Mouse (Mus musculus) heart, adult 11 months (tissue): ENCODE data around the gene Hemgn.

Source experiments
- DNase-seq: peaks from one replicate; pipeline ENCODE4 v3.0.0; 2022

Hemgn gene

DNA sequence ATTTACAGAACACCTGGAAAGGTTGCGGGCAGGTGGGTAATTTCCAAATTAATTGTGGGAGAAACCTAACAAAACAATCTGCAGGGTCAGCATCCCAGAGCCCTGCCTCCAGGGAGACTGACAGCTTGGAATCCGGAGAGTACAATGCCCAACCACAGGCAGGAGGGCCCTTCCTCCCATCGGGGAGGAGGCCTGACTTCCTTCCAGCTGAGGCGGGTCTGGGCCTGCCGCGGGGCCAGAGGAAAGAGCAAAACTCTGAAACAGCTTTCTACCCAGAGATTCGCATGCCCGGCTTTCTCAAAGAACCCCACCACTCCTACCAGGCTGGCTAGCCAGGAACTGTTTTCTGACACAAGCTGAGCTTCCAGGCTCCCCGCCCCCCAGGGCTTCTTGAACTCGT lies 60.3 kb downstream of the Hemgn start:
- DNase-seq, result no peak

DNA sequence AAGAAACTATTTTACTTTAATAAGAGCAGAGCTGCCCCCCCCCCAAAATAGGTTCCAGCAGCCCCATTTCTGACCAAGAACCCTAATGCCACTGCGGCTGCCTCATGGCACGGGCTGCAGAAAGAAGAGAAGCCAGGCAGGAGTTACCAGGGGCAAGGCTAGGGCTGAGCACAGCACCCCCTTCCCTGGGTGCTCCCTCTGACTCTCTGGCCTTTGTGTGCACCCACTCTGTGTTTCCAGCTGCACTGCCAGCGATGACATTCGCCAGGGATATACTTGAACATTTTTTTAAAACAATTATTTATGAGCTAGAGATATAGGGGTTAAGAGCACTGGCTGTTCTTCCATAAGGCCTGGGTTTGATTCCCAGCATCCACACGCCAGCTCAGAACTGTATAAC lies 63.8 kb downstream of the Hemgn start:
- DNase-seq, result no peak

DNA sequence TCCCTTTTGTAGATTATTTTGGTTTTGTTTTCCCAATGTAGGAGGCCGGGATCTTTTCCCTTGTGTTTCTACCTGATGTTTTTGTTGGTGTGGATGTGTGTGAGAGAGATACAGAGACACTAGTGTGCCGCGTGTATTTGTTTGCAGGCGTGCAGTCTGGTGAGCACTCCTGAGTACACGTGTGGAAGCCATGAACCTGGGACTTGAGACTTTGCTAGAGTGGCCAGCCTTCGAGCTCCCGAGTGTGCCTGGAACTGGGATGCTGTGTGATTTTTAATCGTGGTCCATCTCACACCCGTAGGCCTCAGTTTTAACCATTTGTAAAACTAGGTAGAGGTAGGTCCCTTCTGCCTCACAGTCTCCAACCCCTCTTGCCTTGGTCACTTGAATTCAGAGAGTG lies 64.4 kb downstream of the Hemgn start:
- no peak for DNase-seq

DNA sequence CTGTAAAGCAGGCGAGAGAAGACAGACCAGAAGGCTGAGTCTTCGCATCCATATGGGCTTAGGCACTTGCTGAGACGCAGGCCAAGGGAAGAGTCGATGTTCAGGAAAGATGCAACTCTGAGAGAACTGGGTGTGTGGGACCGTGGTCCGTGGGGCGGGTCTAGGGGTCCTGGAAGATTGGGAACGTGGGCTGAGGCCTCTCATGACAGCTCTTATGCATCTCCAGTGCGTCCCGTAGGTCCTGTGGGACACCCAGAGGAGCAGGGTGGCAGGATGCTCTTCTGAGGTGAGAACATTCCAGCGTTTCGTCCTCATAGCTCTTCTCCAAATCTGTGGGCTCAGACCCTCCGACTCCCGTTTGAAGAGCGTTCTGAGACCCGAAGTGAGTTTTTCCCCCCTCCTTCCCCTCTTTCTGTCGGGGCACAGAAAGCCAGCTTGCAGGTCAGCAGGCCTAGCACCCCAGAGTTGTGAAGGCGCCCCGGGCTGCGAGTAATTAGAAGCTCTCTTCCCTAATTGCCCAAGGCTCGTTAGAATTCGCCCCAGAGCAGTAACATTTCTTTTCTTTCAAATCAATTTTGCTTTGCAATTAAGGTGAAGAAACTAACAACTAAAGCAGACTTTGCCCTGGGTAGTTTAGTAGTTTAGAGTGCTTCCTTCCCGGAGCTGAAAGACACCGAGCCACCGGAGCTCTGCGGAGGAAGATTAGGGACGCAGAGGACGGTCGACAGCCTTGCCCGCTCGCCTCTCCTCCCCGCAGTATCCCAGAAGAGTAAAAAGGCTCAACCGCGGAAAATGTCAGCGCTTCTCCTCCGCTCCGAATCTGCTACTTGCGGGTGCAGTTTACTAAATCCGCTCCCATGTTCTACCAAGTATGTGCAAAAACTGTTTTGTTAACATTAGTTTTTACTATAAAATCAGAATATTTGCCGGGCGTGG lies 65.5 kb downstream of the Hemgn start:
- no peak for DNase-seq

DNA sequence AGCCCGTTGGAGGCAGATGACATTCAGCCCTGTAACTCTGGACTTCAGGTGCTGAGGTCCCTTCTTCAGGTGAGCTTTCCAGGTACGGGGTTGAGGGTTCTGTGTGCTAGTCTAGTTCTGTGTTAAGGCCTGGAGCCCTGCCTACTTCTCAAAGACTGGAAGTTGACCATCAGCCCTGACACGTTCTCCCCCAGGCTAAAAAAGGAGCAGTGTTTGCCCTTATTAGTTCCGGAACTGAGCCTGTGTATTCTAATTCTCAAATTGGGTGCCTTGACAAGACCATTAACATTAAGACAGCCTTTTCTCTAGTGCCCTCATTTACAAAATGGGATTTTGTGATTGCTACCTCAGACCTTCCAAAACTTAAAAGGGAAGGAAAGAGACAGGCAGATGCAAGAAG lies 66.2 kb downstream of the Hemgn start:
- DNase-seq, result no peak

DNA sequence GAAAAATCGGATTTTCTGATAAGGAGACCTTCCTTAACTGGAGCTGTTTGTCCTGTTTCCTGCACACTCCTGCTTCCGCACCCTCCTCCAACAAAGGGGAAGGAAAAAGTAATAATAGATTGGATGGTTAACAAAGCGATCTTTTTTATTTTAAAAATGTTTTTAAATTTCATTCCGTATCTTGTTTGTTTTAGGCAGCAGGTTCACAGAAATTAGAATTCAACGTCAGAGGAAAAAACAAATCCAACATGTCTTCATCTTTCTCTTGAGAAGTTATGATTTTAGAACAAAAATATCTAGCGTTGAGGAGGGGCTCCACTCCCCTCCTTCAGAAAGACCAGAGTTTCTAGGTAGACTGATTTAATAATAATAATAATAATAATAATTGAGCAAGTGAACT lies 67.1 kb downstream of the Hemgn start:
- no peak for DNase-seq

DNA sequence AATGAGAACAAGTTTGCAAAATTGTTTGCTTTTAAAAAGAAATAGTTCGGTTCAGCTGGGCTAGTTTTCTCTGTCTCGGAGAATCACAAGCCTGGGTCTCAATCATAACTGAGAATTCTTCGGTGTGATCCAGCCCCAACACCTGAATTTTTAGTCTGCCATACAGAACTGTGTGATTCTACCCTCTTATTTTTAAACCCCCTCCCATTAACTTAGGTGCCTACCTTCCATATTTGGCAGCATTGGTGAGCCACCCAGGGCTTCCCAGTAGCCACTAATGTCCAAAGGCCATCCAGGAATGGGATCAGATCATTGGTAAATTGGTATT lies 67.6 kb downstream of the Hemgn start:
- no peak for DNase-seq

DNA sequence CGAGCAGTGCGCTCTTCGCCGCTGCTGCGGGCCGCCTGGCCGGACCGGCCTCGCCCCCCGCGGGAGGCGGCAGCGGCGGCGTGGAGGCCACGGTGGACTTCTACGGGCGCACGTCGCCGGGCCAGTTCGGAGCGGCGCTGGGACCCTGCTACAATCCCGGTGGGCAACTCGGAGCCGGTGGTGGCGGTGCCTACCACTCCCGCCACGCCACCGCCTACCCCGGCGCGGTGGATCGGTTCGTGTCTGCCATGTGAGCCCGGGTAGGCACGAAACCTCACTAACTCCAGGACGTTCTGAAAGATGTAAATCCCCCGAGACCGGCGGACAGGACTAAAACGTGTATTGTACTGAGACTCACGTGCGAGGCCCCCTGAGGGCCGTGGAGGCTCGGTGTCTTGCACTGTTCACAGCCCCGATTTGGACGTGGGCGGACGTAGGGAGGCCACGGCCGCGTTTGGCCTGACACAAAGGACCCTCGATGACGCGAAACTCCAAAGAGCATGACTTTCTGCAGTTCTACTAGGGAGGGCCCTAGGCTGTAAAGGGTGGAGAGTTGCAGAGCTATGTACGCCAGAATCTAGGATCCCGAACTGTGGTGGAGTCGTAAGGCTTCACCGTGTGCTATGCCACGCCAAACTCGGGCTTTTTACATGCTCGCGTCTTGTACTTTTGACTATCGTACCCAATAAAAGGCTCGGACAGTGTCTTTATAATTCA lies 68.1 kb downstream of the Hemgn start:
- no peak for DNase-seq

DNA sequence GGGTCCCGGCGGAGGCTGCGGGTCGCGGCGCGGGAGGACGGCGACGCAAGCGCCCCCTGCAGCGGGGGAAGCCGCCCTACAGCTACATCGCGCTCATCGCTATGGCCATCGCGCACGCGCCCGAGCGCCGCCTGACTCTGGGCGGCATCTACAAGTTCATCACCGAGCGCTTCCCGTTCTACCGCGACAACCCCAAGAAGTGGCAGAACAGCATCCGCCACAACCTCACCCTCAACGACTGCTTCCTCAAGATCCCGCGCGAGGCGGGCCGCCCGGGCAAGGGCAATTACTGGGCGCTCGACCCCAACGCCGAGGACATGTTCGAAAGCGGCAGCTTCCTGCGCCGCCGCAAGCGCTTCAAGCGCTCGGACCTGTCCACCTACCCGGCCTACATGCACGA lies 69.0 kb downstream of the Hemgn start:
- no peak for DNase-seq
